Mouse (Mus musculus) heart, embryonic 16.5 days (tissue): ENCODE results near the gene Rac1. TPM values are rescaled to one million over a fixed set of nuclear protein-coding genes. Genes with fewer than 3 reads are reported as not detected.

ENCODE experiments used
- ATAC-seq: fragments of 200-750 bp; cut with Nextera tagmentation; replicated peaks from 2 replicates; pipeline ENCODE4 v1.8.0; 2017; ENCODE audit warnings: moderate number of reproducible peaks; ENCODE audit not compliant: insufficient read depth, low FRiP score; ENCODE audit errors: extremely low read depth
- H3K27ac ChIP-seq: fragments of 300-500 bp; sonication (generic); 2 replicates; pipeline ENCODE4 v1.5.1; 2014; ENCODE audit warnings: mild to moderate bottlenecking, low read length, control low read depth, moderate library complexity
- H3K27me3 ChIP-seq: fragments of 300-500 bp; sonication (generic); 2 replicates; pipeline ENCODE4 v1.6.1; 2014; ENCODE audit warnings: low read length, mixed read lengths; ENCODE audit not compliant: control insufficient read depth, insufficient read depth
- H3K36me3 ChIP-seq: fragments of 300-500 bp; sonication (generic); 2 replicates; pipeline ENCODE4 v1.6.1; 2014; ENCODE audit not compliant: control insufficient read depth, insufficient read depth
- H3K4me1 ChIP-seq: fragments of 300-500 bp; sonication (generic); 2 replicates; pipeline ENCODE4 v1.6.1; 2014; ENCODE audit warnings: low read length, mixed read lengths; ENCODE audit not compliant: control insufficient read depth, insufficient read depth
- H3K4me2 ChIP-seq: fragments of 300-500 bp; sonication (generic); 2 replicates; pipeline ENCODE4 v1.6.1; 2014; ENCODE audit warnings: low read depth, mild to moderate bottlenecking, control low read depth, low read length
- H3K4me3 ChIP-seq: fragments of 300-500 bp; sonication (generic); 2 replicates; pipeline ENCODE4 v1.5.1; 2014; ENCODE audit warnings: mild to moderate bottlenecking, control low read depth, low read length
- H3K9ac ChIP-seq: fragments of 300-500 bp; sonication (generic); 2 replicates; pipeline ENCODE4 v1.6.1; 2014; ENCODE audit warnings: low read length, control low read depth
- H3K9me3 ChIP-seq: fragments of 300-500 bp; sonication (generic); replicated peaks from 2 replicates; pipeline ENCODE4 v1.6.1; 2016; ENCODE audit warnings: low read length; ENCODE audit not compliant: control insufficient read depth
- WGBS: fragments of 180-500 bp; shearing (Covaris S2); extraction: QIAGEN DNeasy Blood & Tissue Kit; methylation state at CpG from one replicate; pipeline ENCODE4 v1.1.7; 2014; 5-methylcytosine and 5-hydroxymethylcytosine counted together
- polyA plus RNA-seq: library from polyadenylated mRNA; unstranded; fragments of >200 nt; fragmentation: Nextera tagmentation; extraction: Ambion mirVana; gene quantifications from 2 replicates; pipeline ENCODE4 v1.2.1, GENCODE M21; 2015

Rac1 gene
- polyA plus RNA-seq, 1 experiment from 2014 or later: 340 TPM

GRCm38 (mm10) chr5:143475153-143475844, 52.5 kb downstream of the Rac1 start:
- ATAC-seq: no peak
- H3K27ac ChIP-seq: no peak overlapping the region
- peaks cover 9% of the 10 kb centered on the region for H3K4me1 ChIP-seq
- peaks cover 21% of the 10 kb centered on the region for H3K36me3 ChIP-seq
- 75% methylated on average over 20 of the region's 20 CpGs for WGBS
- no peak overlapping the region for H3K4me2 ChIP-seq
- H3K27me3 ChIP-seq: no peaks in the 10 kb centered on the region
- no peaks in the 10 kb centered on the region for H3K9me3 ChIP-seq
- no peak overlapping the region for H3K4me3 ChIP-seq
- H3K9ac ChIP-seq: no peak overlapping the region

GRCm38 (mm10) chr5:143471953-143472618, 55.8 kb downstream of the Rac1 start:
- Histone ChIP-seq H3K9me3 (no peaks in the 10 kb centered on the region), H3K4me2 (no peak overlapping the region), H3K36me3 (peaks cover 17% of the 10 kb centered on the region), H3K4me1 (peaks cover 10% of the 10 kb centered on the region), H3K4me3 (no peak overlapping the region), H3K27ac (no peak overlapping the region), H3K27me3 (no peaks in the 10 kb centered on the region), H3K9ac (no peak overlapping the region)
- no peak for ATAC-seq
- WGBS: 82% methylated on average over 9 of the region's 9 CpGs

- no peak for ATAC-seq
- H3K4me1 ChIP-seq: peaks cover 10% of the 10 kb centered on the region
- H3K9me3 ChIP-seq: no peaks in the 10 kb centered on the region
- H3K9ac ChIP-seq: no peak overlapping the region
- H3K4me2 ChIP-seq: no peak overlapping the region
- no peak overlapping the region for H3K4me3 ChIP-seq
- peak overlapping the region; percentile 74 for H3K27ac ChIP-seq
- peaks cover 13% of the 10 kb centered on the region for H3K36me3 ChIP-seq
- WGBS: 78% methylated on average over 3 of the region's 3 CpGs
- no peaks in the 10 kb centered on the region for H3K27me3 ChIP-seq
These were observed 56.7 kb downstream of the Rac1 start for GRCm38 (mm10) chr5:143471165-143471546.

GRCm38 (mm10) chr5:143470421-143471164, 57.2 kb downstream of the Rac1 start:
- Histone ChIP-seq H3K9me3 (no peaks in the 10 kb centered on the region), H3K4me3 (no peak overlapping the region), H3K27me3 (no peaks in the 10 kb centered on the region), H3K27ac (peak overlapping the region; percentile 74), H3K9ac (no peak overlapping the region), H3K36me3 (peaks cover 8% of the 10 kb centered on the region), H3K4me2 (no peak overlapping the region), H3K4me1 (peaks cover 12% of the 10 kb centered on the region)
- peak; percentile 76 for ATAC-seq
- 40% methylated on average over 15 of the region's 15 CpGs for WGBS

GRCm38 (mm10) chr5:143469628-143470027, 58.2 kb downstream of the Rac1 start:
- no peak for ATAC-seq
- 84% methylated on average over 8 of the region's 8 CpGs for WGBS
- H3K9me3 ChIP-seq: no peaks in the 10 kb centered on the region
- peaks cover 19% of the 10 kb centered on the region for H3K4me1 ChIP-seq
- H3K4me3 ChIP-seq: no peak overlapping the region
- no peaks in the 10 kb centered on the region for H3K27me3 ChIP-seq
- peaks cover 7% of the 10 kb centered on the region for H3K36me3 ChIP-seq
- no peak overlapping the region for H3K27ac ChIP-seq
- no peak overlapping the region for H3K9ac ChIP-seq
- H3K4me2 ChIP-seq: no peak overlapping the region

GRCm38 (mm10) chr5:143467931-143468330, 59.9 kb downstream of the Rac1 start:
- no peak overlapping the region for H3K9ac ChIP-seq
- H3K4me1 ChIP-seq: peaks cover 19% of the 10 kb centered on the region
- no peak for ATAC-seq
- 86% methylated on average over 6 of the region's 6 CpGs for WGBS
- peaks cover 2% of the 10 kb centered on the region for H3K36me3 ChIP-seq
- no peak overlapping the region for H3K4me3 ChIP-seq
- H3K9me3 ChIP-seq: no peaks in the 10 kb centered on the region
- H3K4me2 ChIP-seq: no peak overlapping the region
- H3K27me3 ChIP-seq: no peaks in the 10 kb centered on the region
- no peak overlapping the region for H3K27ac ChIP-seq

GRCm38 (mm10) chr5:143466891-143467669, 60.8 kb downstream of the Rac1 start:
- Histone ChIP-seq H3K27me3 (no peaks in the 10 kb centered on the region), H3K4me3 (no peak overlapping the region), H3K4me1 (peaks cover 19% of the 10 kb centered on the region), H3K9ac (no peak overlapping the region), H3K4me2 (no peak overlapping the region), H3K9me3 (no peaks in the 10 kb centered on the region), H3K27ac (no peak overlapping the region), H3K36me3 (no peaks in the 10 kb centered on the region; the same call in 1 of the 2 replicates)
- 86% methylated on average over 23 of the region's 23 CpGs for WGBS
- ATAC-seq: no peak

GRCm38 (mm10) chr5:143465156-143466085, 62.4 kb downstream of the Rac1 start:
- no peak overlapping the region for H3K27ac ChIP-seq
- H3K36me3 ChIP-seq: no peaks in the 10 kb centered on the region; the same call in 1 of the 2 replicates
- no peaks in the 10 kb centered on the region for H3K27me3 ChIP-seq
- H3K4me3 ChIP-seq: peak overlapping the region; percentile 69
- H3K9ac ChIP-seq: peak overlapping the region; percentile 80
- 31% methylated on average over 23 of the region's 23 CpGs for WGBS
- ATAC-seq: no peak
- H3K9me3 ChIP-seq: no peaks in the 10 kb centered on the region
- peak overlapping the region; percentile 97 for H3K4me2 ChIP-seq
- peaks cover 12% of the 10 kb centered on the region; the same call in 1 of the 2 replicates for H3K4me1 ChIP-seq
